Mouse (Mus musculus) heart, postnatal 4 days (tissue): ENCODE data around the gene R3hdm4. TPM values are rescaled to one million over a fixed set of nuclear protein-coding genes. Genes with fewer than 3 reads are reported as not detected.

ENCODE experiments used
- DNase-seq: peaks from one replicate; pipeline ENCODE4 v3.0.0; 2021
- total RNA-seq, 2 experiments: library from RNA; stranded (reverse); gene quantifications; 2 replicates each; pipeline ENCODE4 v1.2.3; 2021

R3hdm4 gene
- total RNA-seq, 2 experiments from 2014 or later: 91.0 to 100 TPM

- DNase-seq: peak; percentile 96
These were observed 4.2 kb upstream of the R3hdm4 start for GRCm38 (mm10) chr10:79924998-79925784.

- DNase-seq: no peak
These were observed 564 bp upstream of the R3hdm4 start for GRCm38 (mm10) chr10:79921572-79921971.

- no peak for DNase-seq
These were observed 735 bp downstream of the R3hdm4 start for GRCm38 (mm10) chr10:79920056-79920890.

- DNase-seq: no peak
These were observed 1.7 kb downstream of the R3hdm4 start for GRCm38 (mm10) chr10:79919251-79919849.

GRCm38 (mm10) chr10:79918231-79919078 is 2.6 kb downstream of the R3hdm4 start:
- no peak for DNase-seq

- DNase-seq: no peak
These were observed 3.4 kb downstream of the R3hdm4 start for GRCm38 (mm10) chr10:79917532-79918100.

GRCm38 (mm10) chr10:79916808-79917531 is 4.0 kb downstream of the R3hdm4 start, which contains the start of gene Kiss1r:
TSS of gene Kiss1r (plus strand) at chr10:79916971.
- peak; percentile 89 for DNase-seq

GRCm38 (mm10) chr10:79916081-79916480 is 4.9 kb downstream of the R3hdm4 start:
- DNase-seq: no peak

GRCm38 (mm10) chr10:79914948-79915596 is 5.9 kb downstream of the R3hdm4 start:
- DNase-seq: no peak

- no peak for DNase-seq
These were observed 6.7 kb downstream of the R3hdm4 start for GRCm38 (mm10) chr10:79914131-79914947.

- no peak for DNase-seq
These were observed 8.6 kb downstream of the R3hdm4 start for GRCm38 (mm10) chr10:79912412-79912811.

- DNase-seq: no peak
These were observed 10.5 kb downstream of the R3hdm4 start, which contains the start of gene Gm26602 for GRCm38 (mm10) chr10:79910556-79910955. TSS of gene Gm26602 (plus strand) at chr10:79910856.

- no peak for DNase-seq
These were observed 11.7 kb downstream of the R3hdm4 start for GRCm38 (mm10) chr10:79909092-79909922.

- peak; percentile 97 for DNase-seq
These were observed 12.6 kb downstream of the R3hdm4 start, which contains the start of gene Med16 for GRCm38 (mm10) chr10:79908167-79909091. TSS of gene Med16 (minus strand) at chr10:79908923.

- DNase-seq: no peak
These were observed 13.6 kb downstream of the R3hdm4 start for GRCm38 (mm10) chr10:79907415-79907814.

- DNase-seq: no peak
These were observed 14.3 kb downstream of the R3hdm4 start for GRCm38 (mm10) chr10:79906712-79907111.

GRCm38 (mm10) chr10:79900951-79901410 is 20.0 kb downstream of the R3hdm4 start:
- no peak for DNase-seq
